Mouse (Mus musculus) stomach, embryonic 15.5 days (tissue): ENCODE results near the gene Cdh12. TPM values are rescaled to one million over a fixed set of nuclear protein-coding genes. Genes with fewer than 3 reads are reported as not detected.

Experiments used
- microRNA-seq: library from miRNA; unstranded; fragments of <30 nt; microRNA quantifications from one replicate; pipeline ENCODE4, GENCODE M21; 2016
- polyA plus RNA-seq: library from polyadenylated mRNA; unstranded; fragments of >200 nt; fragmentation: Nextera tagmentation; extraction: Ambion mirVana; gene quantifications from 2 replicates; pipeline ENCODE4 v1.2.1, GENCODE M21; 2015

Gene Cdh12
- polyA plus RNA-seq, 1 experiment from 2014 or later = 0.50 TPM

Small RNAs within 50 kb of the gene (microRNA-seq; reads per million reads assigned to microRNA genes)
- gene Gm27397 = not detected

Other genes with a start within 250 kb of the Cdh12 start
- gene Acot10, start 217.5 kb downstream of the Cdh12 start, polyA plus RNA-seq = 0.18 and 0.63 TPM in 2 replicates